ENCODE assay signal across 9 mouse cellular contexts in the genomic region with DNA sequence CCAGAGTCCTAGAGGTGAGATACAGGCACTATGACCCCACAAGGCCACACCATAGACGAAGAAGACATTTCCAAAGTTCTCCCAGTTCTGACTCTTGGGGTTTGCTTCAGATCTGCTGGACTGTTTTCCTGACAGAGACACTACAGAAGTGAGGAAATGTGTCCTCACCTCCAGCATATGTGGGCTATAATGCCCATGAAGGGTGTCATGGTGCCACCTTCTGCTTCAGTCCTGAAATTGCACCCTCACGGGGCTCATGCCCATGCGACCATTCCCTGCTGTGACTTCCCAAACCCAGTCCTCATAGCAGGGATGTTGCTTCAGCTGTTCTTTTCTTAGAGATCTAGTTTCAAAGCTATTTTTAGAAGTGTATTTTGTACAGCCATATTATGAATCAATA. TPM values are rescaled to one million over a fixed set of nuclear protein-coding genes. Genes with fewer than 3 reads are reported as not detected.
A peak's percentile ranks its signal among the peaks of the same experiment; 100 is the strongest.
DNase-seq lines count a peak whose midpoint lies in the region; ATAC-seq and TF ChIP-seq lines count a peak whose summit lies in the region.
"Had no signal": no experiment of that assay in that cellular context is flagged by ENCODE, and none has a peak within 500 bp of the region (broad histone marks: within the 10 kb centered on the region; RNA-seq: fewer than 3 reads in every experiment).

No protein-coding gene starts in this region.

- DNase-seq in lung, postnatal 14 days: peak; percentile 74
- DNase-seq in frontal cortex, postnatal 25 days (ENCODE audit: low spot score in 2 of 2): no peak

- no peak overlapping the region for H3K9ac ChIP-seq in hindbrain, embryonic 15.5 days
- no peak overlapping the region for H3K9ac ChIP-seq in hindbrain, embryonic 13.5 days
- no peak overlapping the region for H3K9ac ChIP-seq in ES-Bruce4 (ENCODE audit: low read depth, poor library complexity, severe bottlenecking)
- no peak overlapping the region for H3K9ac ChIP-seq in intestine, embryonic 15.5 days
- H3K9ac ChIP-seq in stomach, embryonic 16.5 days (ENCODE audit: low read length): no peak overlapping the region
- H3K9ac ChIP-seq: limb, embryonic 15.5 days had no signal

- H3K27ac ChIP-seq in hindbrain, embryonic 15.5 days (replicated peaks): no peak overlapping the region
- H3K27ac ChIP-seq in hindbrain, embryonic 13.5 days: no peak overlapping the region
- H3K27ac ChIP-seq in ES-Bruce4 (ENCODE audit: insufficient read depth, low read length): no peak overlapping the region
- no peak overlapping the region for H3K27ac ChIP-seq in intestine, embryonic 15.5 days
- no peak overlapping the region for H3K27ac ChIP-seq in stomach, embryonic 16.5 days (ENCODE audit: low read length)

- no peaks in the 10 kb centered on the region for H3K9me3 ChIP-seq in hindbrain, embryonic 15.5 days
- H3K9me3 ChIP-seq in hindbrain, embryonic 13.5 days: no peaks in the 10 kb centered on the region
- H3K9me3 ChIP-seq in ES-Bruce4 (replicated peaks; ENCODE audit: control insufficient read depth, insufficient read depth, low read length, poor library complexity, severe bottlenecking): no peaks in the 10 kb centered on the region
- H3K9me3 ChIP-seq in intestine, embryonic 15.5 days: no peaks in the 10 kb centered on the region
- no peaks in the 10 kb centered on the region for H3K9me3 ChIP-seq in stomach, embryonic 16.5 days (replicated peaks; ENCODE audit: control insufficient read depth, low read length)
- H3K9me3 ChIP-seq: limb, embryonic 15.5 days had no signal

- 41% methylated on average over 3 of the region's 3 CpGs for WGBS in hindbrain, embryonic 15.5 days
- 33% methylated on average over 3 of the region's 3 CpGs for WGBS in hindbrain, embryonic 13.5 days
- 47% methylated on average over 3 of the region's 3 CpGs for WGBS in intestine, embryonic 15.5 days
- 44% methylated on average over 3 of the region's 3 CpGs for WGBS in stomach, embryonic 16.5 days

- no peak overlapping the region for H3K4me3 ChIP-seq in hindbrain, embryonic 15.5 days
- H3K4me3 ChIP-seq in hindbrain, embryonic 13.5 days: no peak overlapping the region
- H3K4me3 ChIP-seq in ES-Bruce4 (ENCODE audit: low read depth, low read length): no peak overlapping the region
- H3K4me3 ChIP-seq in intestine, embryonic 15.5 days (replicated peaks): no peak overlapping the region
- no peak overlapping the region for H3K4me3 ChIP-seq in stomach, embryonic 16.5 days (replicated peaks; ENCODE audit: low read length)
- H3K4me3 ChIP-seq: limb, embryonic 15.5 days had no signal

- no peak for TF ChIP-seq EP300 in ES-Bruce4 (IDR thresholded peaks at IDR 0.05; ENCODE audit: insufficient read depth, low read depth, low read length)

- H3K4me2 ChIP-seq in hindbrain, embryonic 15.5 days: no peak overlapping the region
- H3K4me2 ChIP-seq in hindbrain, embryonic 13.5 days: no peak overlapping the region
- H3K4me2 ChIP-seq in intestine, embryonic 15.5 days (replicated peaks): no peak overlapping the region
- H3K4me2 ChIP-seq in stomach, embryonic 16.5 days (ENCODE audit: low read depth, low read length): no peak overlapping the region
- H3K4me2 ChIP-seq: limb, embryonic 15.5 days had no signal

- no peak for TF ChIP-seq POLR2A in ES-Bruce4 (IDR thresholded peaks at IDR 0.05; ENCODE audit: insufficient read depth, low read length)

- no peaks in the 10 kb centered on the region for H3K36me3 ChIP-seq in hindbrain, embryonic 15.5 days
- no peaks in the 10 kb centered on the region for H3K36me3 ChIP-seq in hindbrain, embryonic 13.5 days
- no peaks in the 10 kb centered on the region for H3K36me3 ChIP-seq in ES-Bruce4 (ENCODE audit: control insufficient read depth, insufficient read depth, low read length, poor library complexity, severe bottlenecking)
- H3K36me3 ChIP-seq in intestine, embryonic 15.5 days: no peaks in the 10 kb centered on the region
- no peaks in the 10 kb centered on the region for H3K36me3 ChIP-seq in stomach, embryonic 16.5 days (ENCODE audit: control insufficient read depth, insufficient read depth, low read length)
- H3K36me3 ChIP-seq: limb, embryonic 15.5 days had no signal

- 0 out of 2 replicates have a peak, but pooled peaks have one; percentile 23 for ATAC-seq in hindbrain, embryonic 15.5 days (ENCODE audit: low FRiP score, low read depth)
- no peak for ATAC-seq in hindbrain, embryonic 13.5 days (ENCODE audit: low FRiP score)
- peak; percentile 97 for ATAC-seq in common myeloid progenitor, adult 5-6 weeks (replicated peaks; ENCODE audit: low read depth, poor library complexity, severe bottlenecking)
- ATAC-seq in intestine, embryonic 15.5 days: peak; percentile 63; the same call in 1 of the 2 replicates
- ATAC-seq in stomach, embryonic 16.5 days (ENCODE audit: insufficient read depth, low FRiP score): peak; percentile 44; the same call in 1 of the 2 replicates

- peak; percentile 68 for TF ChIP-seq CTCF in ES-Bruce4 (IDR thresholded peaks at IDR 0.05; ENCODE audit: low read depth, low read length)

- no peaks in the 10 kb centered on the region for H3K27me3 ChIP-seq in hindbrain, embryonic 15.5 days
- H3K27me3 ChIP-seq in hindbrain, embryonic 13.5 days: no peaks in the 10 kb centered on the region
- no peaks in the 10 kb centered on the region for H3K27me3 ChIP-seq in ES-Bruce4 (ENCODE audit: control insufficient read depth, insufficient read depth, low read length, poor library complexity, severe bottlenecking)
- H3K27me3 ChIP-seq in intestine, embryonic 15.5 days (replicated peaks): no peaks in the 10 kb centered on the region
- no peaks in the 10 kb centered on the region for H3K27me3 ChIP-seq in stomach, embryonic 16.5 days (ENCODE audit: control insufficient read depth, insufficient read depth, low read length)
- H3K27me3 ChIP-seq: limb, embryonic 15.5 days had no signal

- H3K4me1 ChIP-seq in hindbrain, embryonic 15.5 days (replicated peaks): no peaks in the 10 kb centered on the region; the same call in 1 of the 2 replicates
- H3K4me1 ChIP-seq in hindbrain, embryonic 13.5 days (replicated peaks): peaks cover 12% of the 10 kb centered on the region
- no peaks in the 10 kb centered on the region for H3K4me1 ChIP-seq in ES-Bruce4 (ENCODE audit: control insufficient read depth, insufficient read depth, low read length)
- H3K4me1 ChIP-seq in intestine, embryonic 15.5 days (replicated peaks): no peaks in the 10 kb centered on the region; the same call in 1 of the 2 replicates
- peaks cover 12% of the 10 kb centered on the region for H3K4me1 ChIP-seq in stomach, embryonic 16.5 days (ENCODE audit: control insufficient read depth, insufficient read depth, low read length)

RNA-seq across cellular contexts. Expression of gene Sypl, which starts 56.3 kb away (rescaled TPM):
- 39.5 and 42.6 TPM in 2 replicates for polyA plus RNA-seq in hindbrain, embryonic 15.5 days (2015; fragmentation: Nextera tagmentation; extraction: Ambion mirVana)
- 39.2 and 45.3 TPM in 2 replicates for polyA plus RNA-seq in hindbrain, embryonic 13.5 days (2015; fragmentation: Nextera tagmentation; extraction: Ambion mirVana)
- 73.6 and 79.7 TPM in 2 replicates for polyA plus RNA-seq in ES-Bruce4 (2011; ENCODE audit: insufficient read depth, insufficient read length, low read depth, missing spikeins)
- 68.3 and 107 TPM in 2 replicates for total RNA-seq in common myeloid progenitor, adult 5-6 weeks (2017)
- polyA plus RNA-seq in intestine, embryonic 15.5 days (2015; fragmentation: Nextera tagmentation; extraction: Ambion mirVana): 157 and 159 TPM in 2 replicates
- 188 and 210 TPM in 2 replicates for polyA plus RNA-seq in stomach, embryonic 16.5 days (2015; fragmentation: Nextera tagmentation; extraction: Ambion mirVana)
